Mouse (Mus musculus) G1E (cell line): ENCODE results near the gene Nrarp.

Source experiments
- CTCF ChIP-seq: IDR thresholded peaks from 2 replicates; pipeline ENCODE4 v1.5.1; 2012; ENCODE audit warnings: low read depth, low read length, inconsistent platforms, mixed read lengths
- GATA1 ChIP-seq: IDR thresholded peaks from 2 replicates; pipeline ENCODE4 v1.6.1; 2012; ENCODE audit warnings: borderline replicate concordance, low read length, inconsistent platforms, mixed read lengths
- GATA2 ChIP-seq: IDR thresholded peaks from 2 replicates; pipeline ENCODE4 v1.6.1; 2012; ENCODE audit warnings: low read depth, low read length, inconsistent platforms, borderline replicate concordance
- POLR2AphosphoS5 ChIP-seq: IDR thresholded peaks from 2 replicates; pipeline ENCODE4 v1.6.1; 2012; ENCODE audit warnings: low read depth, low read length, inconsistent platforms; ENCODE audit not compliant: insufficient replicate concordance
- TAL1 ChIP-seq: conservative IDR thresholded peaks from 2 replicates; pipeline ENCODE4 v1.6.1; 2012; ENCODE audit warnings: low read depth, low read length, inconsistent platforms, mixed read lengths

DNA sequence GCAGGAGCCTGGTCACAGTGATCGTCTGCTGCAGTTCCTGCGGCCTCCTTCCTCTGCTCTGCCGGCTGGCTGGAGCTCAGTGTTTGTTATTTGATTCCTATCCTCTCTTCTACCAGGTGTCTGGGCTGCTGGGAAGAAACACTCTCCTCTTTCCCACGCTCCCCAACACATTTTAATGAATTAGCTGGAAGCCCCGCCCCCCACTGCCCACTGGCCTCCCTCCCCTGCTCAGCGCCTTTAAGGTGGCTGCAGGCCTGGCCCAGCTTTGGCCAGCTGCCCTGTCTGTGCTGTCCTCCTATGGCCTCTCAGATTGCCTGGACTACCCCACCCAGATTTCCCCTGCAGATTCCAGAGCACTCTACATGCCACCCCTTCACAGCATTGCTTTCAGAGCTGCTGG lies 2.9 kb upstream of the Nrarp start:
- TF ChIP-seq CTCF, result no peak
- TF ChIP-seq TAL1, result no peak
- TF ChIP-seq GATA1, result no peak
- no peak for TF ChIP-seq POLR2AphosphoS5
- no peak for TF ChIP-seq GATA2
